Mouse (Mus musculus) intestine, postnatal 0 days (tissue): Measurements from ENCODE around the gene Zfp628. TPM values are rescaled to one million over a fixed set of nuclear protein-coding genes. Genes with fewer than 3 reads are reported as not detected.
A peak's percentile ranks its signal among the peaks of the same experiment; 100 is the strongest.

ENCODE experiments used
- ATAC-seq: fragments of 200-750 bp; cut with Nextera tagmentation; 2 replicates; pipeline ENCODE4 v1.8.0; 2017; ENCODE audit warnings: mild to moderate bottlenecking, moderate TSS enrichment, moderate library complexity
- H3K27ac ChIP-seq: fragments of 300-500 bp; sonication (generic); 2 replicates; pipeline ENCODE4 v1.5.1; 2014; ENCODE audit warnings: mild to moderate bottlenecking, low read depth, low read length, moderate library complexity
- H3K27me3 ChIP-seq: fragments of 300-500 bp; sonication (generic); replicated peaks from 2 replicates; pipeline ENCODE4 v1.6.1; 2014; ENCODE audit warnings: low read length, mixed read lengths; ENCODE audit not compliant: control insufficient read depth, insufficient read depth
- H3K36me3 ChIP-seq: fragments of 300-500 bp; sonication (generic); 2 replicates; pipeline ENCODE4 v1.6.1; 2014; ENCODE audit warnings: mild to moderate bottlenecking, moderate library complexity; ENCODE audit not compliant: control insufficient read depth, insufficient read depth
- H3K4me1 ChIP-seq: fragments of 300-500 bp; sonication (generic); replicated peaks from 2 replicates; pipeline ENCODE4 v1.6.1; 2014; ENCODE audit warnings: antibody characterized with exemption, low read length, mixed read lengths; ENCODE audit not compliant: control insufficient read depth, insufficient read depth
- H3K4me2 ChIP-seq: fragments of 300-500 bp; sonication (generic); replicated peaks from 2 replicates; pipeline ENCODE4 v1.6.1; 2014; ENCODE audit warnings: low read depth, mild to moderate bottlenecking, moderate library complexity
- H3K4me3 ChIP-seq: fragments of 300-500 bp; sonication (generic); 2 replicates; pipeline ENCODE4 v1.5.1; 2014; ENCODE audit warnings: low read depth, low read length
- H3K9ac ChIP-seq: fragments of 300-500 bp; sonication (generic); 2 replicates; pipeline ENCODE4 v1.6.1; 2014; ENCODE audit warnings: mild to moderate bottlenecking, low read depth, low read length
- H3K9me3 ChIP-seq: fragments of 300-500 bp; sonication (generic); 2 replicates; pipeline ENCODE4 v1.6.1; 2016; ENCODE audit warnings: mixed run types; ENCODE audit not compliant: control insufficient read depth
- CTCF ChIP-seq: sonication (generic); IDR thresholded peaks from 2 replicates; pipeline ENCODE4 v1.5.1; 2016; ENCODE audit warnings: low read depth, mild to moderate bottlenecking, control low read depth, antibody characterized with exemption, moderate library complexity
- WGBS: fragments of 180-500 bp; shearing (Covaris S2); extraction: QIAGEN DNeasy Blood & Tissue Kit; methylation state at CpG from one replicate; pipeline ENCODE4 v1.1.7; 2014; 5-methylcytosine and 5-hydroxymethylcytosine counted together
- polyA plus RNA-seq: library from polyadenylated mRNA; unstranded; fragments of >200 nt; fragmentation: Nextera tagmentation; extraction: Ambion mirVana; gene quantifications from 2 replicates; pipeline ENCODE4 v1.2.1, GENCODE M21; 2015

Gene Zfp628
- polyA plus RNA-seq, 1 experiment from 2014 or later, result 2.9 TPM

DNA sequence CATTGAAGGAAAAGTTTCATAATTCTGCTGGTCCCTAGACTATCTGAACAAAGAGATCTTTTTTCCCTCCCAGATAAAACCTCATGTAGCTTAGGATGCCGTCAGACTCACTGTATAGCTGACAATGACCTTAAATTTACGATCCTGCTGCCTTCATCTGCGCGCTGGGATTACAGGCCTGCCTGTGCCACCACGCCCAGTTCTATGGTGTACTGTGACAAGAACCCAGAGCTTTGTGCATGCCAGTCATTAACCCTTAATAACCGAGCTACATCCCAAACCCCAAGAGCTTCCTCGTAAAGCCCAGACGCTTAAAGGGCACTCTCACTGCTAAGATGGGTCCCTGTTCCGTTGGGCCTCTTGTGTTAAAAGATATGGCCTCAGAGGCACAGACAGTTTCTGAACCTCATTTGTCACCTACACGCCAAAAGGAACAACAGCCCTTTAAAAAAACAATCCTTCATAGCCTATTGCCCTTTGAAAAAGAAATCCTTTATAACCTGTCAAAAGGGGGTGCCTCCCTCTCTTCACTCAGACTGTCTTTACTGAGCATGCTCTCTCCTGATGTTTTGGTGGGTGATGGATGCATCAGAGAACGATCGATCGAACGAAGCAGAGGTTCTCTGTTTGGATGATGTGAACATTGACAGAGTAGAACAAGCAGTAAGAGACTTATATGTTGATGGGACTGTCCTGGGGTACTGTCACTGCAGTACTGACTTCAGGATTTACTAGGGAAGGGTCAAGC, 826 bp downstream of the Zfp628 start:
- H3K27me3 ChIP-seq, result no peaks in the 10 kb centered on the region
- peak overlapping the region; percentile 78 for H3K9ac ChIP-seq
- peaks cover 36% of the 10 kb centered on the region for H3K36me3 ChIP-seq
- peak overlapping the region; percentile 75 for H3K4me2 ChIP-seq
- 12% methylated on average over 14 of the region's 14 CpGs for WGBS
- peak; percentile 59 for ATAC-seq
- peak overlapping the region; percentile 76 for H3K4me3 ChIP-seq
- 0 out of 2 replicates have a peak, but pooled peaks cover 3% of the 10 kb centered on the region for H3K4me1 ChIP-seq
- no peak for TF ChIP-seq CTCF
- peak overlapping the region; percentile 94; the same call in 1 of the 2 replicates for H3K27ac ChIP-seq
- no peaks in the 10 kb centered on the region for H3K9me3 ChIP-seq

DNA sequence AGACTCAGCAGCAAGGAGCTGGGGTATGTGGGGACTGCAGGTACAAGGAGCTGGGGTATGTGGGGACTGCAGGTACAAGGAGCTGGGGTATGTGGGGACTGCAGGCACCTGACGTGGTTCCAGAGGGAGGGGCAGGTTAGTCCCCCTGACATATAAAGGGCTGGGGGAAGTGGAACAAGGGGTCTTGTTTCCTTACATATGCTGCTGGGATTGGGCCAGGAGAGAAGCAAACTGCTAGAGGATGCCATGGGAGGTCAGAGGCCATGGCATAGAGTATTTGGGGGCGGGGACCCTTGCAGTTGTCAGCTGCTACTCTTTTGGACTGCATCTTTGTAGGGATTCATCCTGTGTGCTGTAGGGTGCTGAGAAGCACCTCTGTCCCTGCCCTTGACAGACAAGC, 2.5 kb downstream of the Zfp628 start:
- 98% methylated on average over 2 of the region's 2 CpGs for WGBS
- Histone ChIP-seq H3K9me3 (no peaks in the 10 kb centered on the region), H3K9ac (no peak overlapping the region), H3K27ac (no peak overlapping the region), H3K27me3 (no peaks in the 10 kb centered on the region), H3K4me1 (0 out of 2 replicates have a peak, but pooled peaks cover 4% of the 10 kb centered on the region), H3K36me3 (peaks cover 36% of the 10 kb centered on the region), H3K4me3 (no peak overlapping the region), H3K4me2 (no peak overlapping the region)
- TF ChIP-seq CTCF, result no peak
- no peak for ATAC-seq

DNA sequence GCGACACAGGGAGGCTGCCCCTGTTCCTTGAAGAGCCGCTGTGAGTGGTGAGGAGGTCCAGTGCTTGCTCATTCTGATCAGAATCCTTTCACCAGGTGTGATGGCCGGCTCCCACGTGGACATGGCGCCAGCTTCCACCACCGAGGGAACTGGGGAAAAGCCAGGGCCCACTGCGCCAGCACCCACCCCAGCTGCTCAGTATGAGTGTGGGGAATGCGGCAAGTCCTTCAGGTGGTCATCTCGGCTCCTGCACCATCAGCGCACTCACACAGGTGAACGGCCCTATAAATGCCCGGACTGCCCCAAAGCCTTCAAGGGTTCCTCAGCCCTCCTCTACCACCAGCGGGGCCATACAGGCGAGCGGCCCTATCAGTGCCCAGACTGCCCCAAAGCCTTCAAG, 3.7 kb downstream of the Zfp628 start:
- Histone ChIP-seq H3K4me1 (0 out of 2 replicates have a peak, but pooled peaks cover 8% of the 10 kb centered on the region), H3K9me3 (no peaks in the 10 kb centered on the region), H3K4me2 (no peak overlapping the region), H3K36me3 (peaks cover 36% of the 10 kb centered on the region), H3K4me3 (no peak overlapping the region), H3K27ac (no peak overlapping the region), H3K27me3 (0 out of 2 replicates have a peak, but pooled peaks cover 6% of the 10 kb centered on the region), H3K9ac (no peak overlapping the region)
- no peak for TF ChIP-seq CTCF
- 92% methylated on average over 15 of the region's 15 CpGs for WGBS
- ATAC-seq, result no peak

DNA sequence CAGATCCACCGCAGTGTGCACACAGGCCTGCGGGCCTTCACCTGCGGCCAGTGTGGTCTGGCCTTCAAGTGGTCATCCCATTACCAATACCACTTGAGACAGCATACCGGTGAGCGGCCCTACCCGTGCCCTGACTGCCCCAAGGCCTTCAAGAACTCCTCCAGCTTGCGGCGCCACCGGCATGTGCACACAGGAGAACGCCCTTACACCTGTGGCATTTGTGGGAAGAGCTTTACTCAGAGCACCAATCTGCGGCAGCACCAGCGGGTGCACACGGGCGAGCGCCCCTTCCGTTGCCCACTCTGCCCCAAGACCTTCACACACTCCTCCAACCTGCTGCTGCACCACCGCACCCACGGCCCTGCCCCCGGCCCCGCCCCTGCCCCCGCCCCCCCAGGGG, 4.1 kb downstream of the Zfp628 start:
- no peak for TF ChIP-seq CTCF
- no peak for ATAC-seq
- Histone ChIP-seq H3K9ac (no peak overlapping the region), H3K9me3 (no peaks in the 10 kb centered on the region), H3K4me2 (no peak overlapping the region), H3K27me3 (0 out of 2 replicates have a peak, but pooled peaks cover 6% of the 10 kb centered on the region), H3K4me3 (no peak overlapping the region), H3K4me1 (0 out of 2 replicates have a peak, but pooled peaks cover 10% of the 10 kb centered on the region), H3K27ac (no peak overlapping the region), H3K36me3 (peaks cover 36% of the 10 kb centered on the region)
- 80% methylated on average over 21 of the region's 21 CpGs for WGBS

DNA sequence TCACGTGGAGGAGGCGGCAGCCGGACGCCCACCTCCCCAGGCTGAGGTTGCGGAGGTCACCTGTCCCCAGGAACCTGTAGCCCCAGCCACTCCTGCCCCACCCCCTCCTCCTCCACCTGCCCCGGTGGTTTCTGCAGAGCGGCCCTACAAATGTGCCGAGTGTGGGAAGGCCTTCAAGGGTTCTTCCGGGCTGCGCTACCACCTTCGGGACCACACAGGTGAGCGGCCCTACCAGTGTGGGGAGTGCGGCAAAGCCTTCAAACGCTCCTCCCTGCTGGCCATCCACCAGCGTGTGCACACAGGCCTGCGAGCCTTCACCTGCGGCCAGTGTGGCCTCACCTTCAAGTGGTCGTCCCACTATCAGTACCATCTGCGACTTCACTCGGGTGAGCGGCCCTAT, 5.0 kb downstream of the Zfp628 start:
- H3K9ac ChIP-seq, result no peak overlapping the region
- H3K9me3 ChIP-seq, result no peaks in the 10 kb centered on the region
- ATAC-seq, result no peak
- H3K27ac ChIP-seq, result no peak overlapping the region
- H3K4me3 ChIP-seq, result no peak overlapping the region
- peaks cover 36% of the 10 kb centered on the region for H3K36me3 ChIP-seq
- H3K27me3 ChIP-seq, result 0 out of 2 replicates have a peak, but pooled peaks cover 6% of the 10 kb centered on the region
- H3K4me2 ChIP-seq, result no peak overlapping the region
- 0 out of 2 replicates have a peak, but pooled peaks cover 12% of the 10 kb centered on the region for H3K4me1 ChIP-seq
- 91% methylated on average over 21 of the region's 21 CpGs for WGBS
- TF ChIP-seq CTCF, result no peak

DNA sequence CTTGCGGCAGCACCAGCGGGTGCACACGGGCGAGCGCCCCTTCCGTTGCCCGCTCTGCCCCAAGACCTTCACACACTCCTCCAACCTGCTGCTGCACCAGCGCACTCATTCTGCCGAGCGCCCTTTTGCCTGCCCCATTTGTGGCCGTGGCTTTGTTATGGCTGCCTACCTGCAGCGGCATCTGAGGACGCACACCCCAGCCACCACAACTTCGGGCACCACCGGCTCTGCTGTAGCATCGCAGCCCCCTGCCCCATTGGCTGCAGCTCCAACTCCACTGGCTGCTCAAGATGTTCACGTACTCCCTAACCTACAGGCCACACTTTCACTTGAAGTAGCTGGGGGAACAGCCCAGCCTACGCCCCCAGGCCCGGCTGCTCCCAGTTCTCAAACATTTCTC, 5.5 kb downstream of the Zfp628 start:
- H3K27ac ChIP-seq, result no peak overlapping the region
- H3K27me3 ChIP-seq, result 0 out of 2 replicates have a peak, but pooled peaks cover 6% of the 10 kb centered on the region
- H3K36me3 ChIP-seq, result peaks cover 36% of the 10 kb centered on the region
- 0 out of 2 replicates have a peak, but pooled peaks cover 12% of the 10 kb centered on the region for H3K4me1 ChIP-seq
- WGBS, result 90% methylated on average over 19 of the region's 19 CpGs
- H3K4me2 ChIP-seq, result no peak overlapping the region
- no peak overlapping the region for H3K4me3 ChIP-seq
- H3K9me3 ChIP-seq, result no peaks in the 10 kb centered on the region
- no peak overlapping the region for H3K9ac ChIP-seq
- no peak for TF ChIP-seq CTCF
- ATAC-seq, result no peak
